Mouse (Mus musculus): ENCODE measurements around the gene Limch1.

DNA sequence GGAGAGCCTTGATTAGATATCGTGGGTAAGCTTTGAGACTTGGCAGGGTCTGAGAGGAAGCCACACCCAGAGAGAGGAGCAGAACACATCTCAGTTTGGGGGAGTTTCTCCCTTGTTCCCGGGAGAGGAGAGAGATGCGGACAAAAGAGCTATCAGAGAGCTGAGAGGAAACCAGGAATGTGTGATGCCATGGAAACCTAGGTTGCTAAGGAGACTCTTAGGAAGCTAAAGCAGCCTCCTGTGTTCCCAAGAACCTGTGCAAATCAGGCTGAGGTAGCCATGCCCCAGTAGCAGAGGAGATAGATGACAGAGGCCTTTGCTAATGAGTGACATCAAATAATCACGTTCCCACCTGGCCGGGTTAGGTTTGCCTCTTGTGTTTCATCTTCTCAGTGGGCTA, 119.6 kb downstream of the Limch1 start:
- no peak for TF ChIP-seq MXI1 (IDR thresholded peaks at IDR 0.05; ENCODE audit: low read depth, low read length)
- no peak for TF ChIP-seq CTCF (conservative IDR thresholded peaks at IDR 0.05 in 1 of 2, IDR thresholded peaks at IDR 0.05 in 1 of 2; ENCODE audit: low read depth in 2 of 2, low read length in 2 of 2)
- no peak for TF ChIP-seq MAX (IDR thresholded peaks at IDR 0.05; ENCODE audit: low read length)
- no peak for TF ChIP-seq ZKSCAN1 (IDR thresholded peaks at IDR 0.05; ENCODE audit: borderline replicate concordance, low read depth, low read length)
- TF ChIP-seq GABPA (IDR thresholded peaks at IDR 0.05; ENCODE audit: insufficient replicate concordance, low read depth, low read length) = no peak
